Mouse (Mus musculus) kidney, adult 2 months (tissue): ENCODE measurements around the gene Rapgef1. TPM values are rescaled to one million over a fixed set of nuclear protein-coding genes. Genes with fewer than 3 reads are reported as not detected.

Experiments used
- DNase-seq: peaks from one replicate; pipeline ENCODE4 v3.0.0; 2021
- H3K27ac ChIP-seq: fragments of 200-500 bp; 2 replicates; pipeline ENCODE4 v1.5.1; 2012; ENCODE audit warnings: low read depth, low read length, control low read depth, inconsistent platforms; ENCODE audit not compliant: insufficient read depth
- H3K27me3 ChIP-seq: fragments of 200-500 bp; replicated peaks from 2 replicates; pipeline ENCODE4 v1.6.1; 2012; ENCODE audit warnings: mild to moderate bottlenecking, moderate library complexity, low read length, inconsistent platforms; ENCODE audit not compliant: control insufficient read depth, insufficient read depth
- H3K36me3 ChIP-seq: fragments of 200-500 bp; 2 replicates; pipeline ENCODE4 v1.6.1; 2012; ENCODE audit warnings: mild to moderate bottlenecking, moderate library complexity, low read length, inconsistent platforms; ENCODE audit not compliant: control insufficient read depth, insufficient read depth
- H3K4me1 ChIP-seq: fragments of 200-500 bp; 2 replicates; pipeline ENCODE4 v1.6.1; 2011; ENCODE audit warnings: low read length; ENCODE audit not compliant: control insufficient read depth, insufficient read depth
- H3K4me3 ChIP-seq: fragments of 200-500 bp; 2 replicates; pipeline ENCODE4 v1.5.1; 2011; ENCODE audit warnings: mild to moderate bottlenecking, low read depth, low read length, control low read depth; ENCODE audit not compliant: insufficient read depth
- CTCF ChIP-seq: fragments of 200-500 bp; conservative IDR thresholded peaks from 2 replicates; pipeline ENCODE4 v1.5.1; 2011; ENCODE audit warnings: low read depth, mild to moderate bottlenecking, control low read depth, low read length, moderate library complexity, mixed read lengths; ENCODE audit not compliant: insufficient read depth, insufficient read length
- POLR2A ChIP-seq: fragments of 200-500 bp; IDR thresholded peaks from one replicate; pipeline ENCODE4 v1.6.1; 2011; ENCODE audit warnings: low read depth, low read length, control low read depth
- WGBS: fragments of 180-500 bp; shearing (Covaris S2); methylation state at CpG from one replicate; pipeline ENCODE4 v1.1.7; 2018; 5-methylcytosine and 5-hydroxymethylcytosine counted together
- polyA plus RNA-seq: library from polyadenylated mRNA; depleted of rRNA; stranded (reverse); fragments of >200 nt; gene quantifications from 2 replicates; pipeline ENCODE4 v1.2.3, GENCODE M21; 2012

The Rapgef1 gene
- polyA plus RNA-seq, 1 experiment, result 38.9 TPM

- Histone ChIP-seq H3K4me1 (peaks cover 11% of the 10 kb centered on the region; the same call in 1 of the 2 replicates), H3K27me3 (no peaks in the 10 kb centered on the region), H3K36me3 (no peaks in the 10 kb centered on the region), H3K27ac (peak overlapping the region; percentile 34; the same call in 1 of the 2 replicates), H3K4me3 (no peak overlapping the region)
- TF ChIP-seq CTCF (no peak), POLR2A (no peak)
- DNase-seq, result no peak
- WGBS, result 71% methylated on average over 4 of the region's 4 CpGs
Measured at GRCm38 (mm10) chr2:29645071-29645628, 25.6 kb downstream of the Rapgef1 start.

DNA sequence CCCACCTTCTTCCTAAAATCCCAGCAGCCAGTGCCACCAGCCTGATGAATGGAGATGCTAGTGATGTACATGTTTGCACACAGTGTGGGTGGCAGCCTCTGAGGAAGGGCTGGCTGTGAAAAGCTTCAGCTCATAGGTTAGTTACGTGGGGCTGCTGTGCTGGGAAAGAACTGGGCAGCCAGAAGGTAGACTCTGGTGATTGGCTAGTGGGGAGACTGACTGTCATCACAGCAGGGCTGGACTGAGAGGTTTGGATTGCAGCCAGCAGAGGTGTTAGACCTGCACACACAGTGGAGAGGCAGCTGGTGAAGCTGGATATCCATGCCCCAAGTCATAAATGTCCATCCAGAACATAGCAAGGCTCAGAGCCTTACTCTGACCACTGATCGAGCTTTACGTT lies 27.1 kb downstream of the Rapgef1 start:
- H3K4me1 ChIP-seq, result 0 out of 2 replicates have a peak, but pooled peaks cover 9% of the 10 kb centered on the region
- no peaks in the 10 kb centered on the region for H3K36me3 ChIP-seq
- no peak for TF ChIP-seq POLR2A
- no peak for TF ChIP-seq CTCF
- WGBS, result 71% methylated on average over 3 of the region's 3 CpGs
- no peaks in the 10 kb centered on the region for H3K27me3 ChIP-seq
- peak; percentile 43 for DNase-seq
- no peak overlapping the region for H3K27ac ChIP-seq
- no peak overlapping the region for H3K4me3 ChIP-seq

DNA sequence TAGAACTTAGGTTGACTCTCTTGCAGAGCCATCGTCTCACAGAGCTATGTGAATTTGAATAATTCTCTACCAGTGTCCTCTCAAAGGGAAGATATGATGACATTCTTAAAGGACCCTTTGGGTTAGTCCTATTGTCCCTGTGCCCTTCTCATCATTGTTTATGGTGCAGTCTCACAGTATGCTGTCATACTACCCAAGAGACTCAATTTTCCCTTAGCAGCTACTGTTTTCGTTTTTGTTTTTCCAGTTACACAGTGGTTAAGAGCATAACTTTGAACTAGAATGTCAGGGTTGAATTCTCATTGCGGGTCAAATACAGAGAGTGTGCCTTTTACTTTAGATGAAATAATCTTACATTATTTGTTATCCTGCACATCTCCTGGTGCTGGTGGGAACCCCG lies 27.6 kb downstream of the Rapgef1 start:
- no peak overlapping the region for H3K27ac ChIP-seq
- H3K27me3 ChIP-seq, result no peaks in the 10 kb centered on the region
- H3K4me1 ChIP-seq, result 0 out of 2 replicates have a peak, but pooled peaks cover 9% of the 10 kb centered on the region
- no peak overlapping the region for H3K4me3 ChIP-seq
- H3K36me3 ChIP-seq, result no peaks in the 10 kb centered on the region
- 78% methylated on average over 4 of the region's 4 CpGs for WGBS
- TF ChIP-seq POLR2A (no peak), CTCF (no peak)
- DNase-seq, result no peak

- WGBS, result 77% methylated on average over 7 of the region's 7 CpGs
- TF ChIP-seq CTCF, result no peak
- TF ChIP-seq POLR2A, result no peak
- H3K27me3 ChIP-seq, result no peaks in the 10 kb centered on the region
- no peak for DNase-seq
- no peak overlapping the region for H3K4me3 ChIP-seq
- no peak overlapping the region for H3K27ac ChIP-seq
- no peaks in the 10 kb centered on the region for H3K36me3 ChIP-seq
- 0 out of 2 replicates have a peak, but pooled peaks cover 4% of the 10 kb centered on the region for H3K4me1 ChIP-seq
Measured at GRCm38 (mm10) chr2:29647808-29648207, 28.3 kb downstream of the Rapgef1 start.

GRCm38 (mm10) chr2:29648956-29649794 lies 29.7 kb downstream of the Rapgef1 start:
- Histone ChIP-seq H3K4me3 (no peak overlapping the region), H3K36me3 (no peaks in the 10 kb centered on the region), H3K27ac (peak overlapping the region; percentile 96), H3K4me1 (0 out of 2 replicates have a peak, but pooled peaks cover 9% of the 10 kb centered on the region), H3K27me3 (no peaks in the 10 kb centered on the region)
- WGBS, result 60% methylated on average over 6 of the region's 6 CpGs
- peak; percentile 77 for DNase-seq
- TF ChIP-seq CTCF (no peak), POLR2A (no peak)

DNA sequence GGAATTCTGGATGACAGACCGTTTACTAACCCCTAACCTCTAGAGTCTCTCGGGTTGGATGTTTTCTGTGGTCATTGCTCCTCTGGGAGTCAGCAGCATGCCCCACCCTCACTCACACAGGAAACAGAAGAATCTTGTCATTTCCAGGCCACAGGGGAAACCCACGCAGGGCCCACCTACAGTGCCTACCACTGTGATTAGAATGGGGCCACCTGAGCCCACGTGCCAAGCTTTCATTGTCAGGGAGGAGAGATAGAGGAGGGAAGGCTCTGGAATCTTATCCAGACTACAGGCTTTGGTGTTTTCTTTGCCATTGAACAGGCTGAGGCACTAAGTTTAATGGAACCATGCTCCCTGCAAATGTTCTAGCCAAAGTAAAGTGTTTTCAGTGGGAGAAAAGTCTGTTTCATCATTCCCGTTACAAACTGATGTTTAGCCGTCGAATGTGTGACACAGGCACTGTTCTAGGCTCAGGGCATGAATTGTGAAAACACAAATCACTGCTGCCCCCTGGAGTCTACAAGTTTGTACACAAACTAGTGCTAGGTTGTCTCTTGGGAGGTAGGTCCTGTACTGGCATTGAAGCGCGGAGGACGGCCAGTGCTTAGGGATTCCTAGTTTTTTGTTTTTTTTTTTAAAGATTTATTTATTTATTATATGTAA lies 30.4 kb downstream of the Rapgef1 start:
- TF ChIP-seq POLR2A (no peak), CTCF (peak; percentile 65)
- Histone ChIP-seq H3K4me3 (no peak overlapping the region), H3K36me3 (no peaks in the 10 kb centered on the region), H3K4me1 (0 out of 2 replicates have a peak, but pooled peaks cover 9% of the 10 kb centered on the region), H3K27me3 (no peaks in the 10 kb centered on the region), H3K27ac (peak overlapping the region; percentile 43; the same call in 1 of the 2 replicates)
- 63% methylated on average over 10 of the region's 10 CpGs for WGBS
- DNase-seq, result peak; percentile 82
